Mouse (Mus musculus) skeletal muscle tissue, adult 2 months (tissue): ENCODE results near the gene Pnpla1.

Experiments used
- DNase-seq: peaks from one replicate; pipeline ENCODE4 v3.0.0-alpha.2; 2012; ENCODE audit warnings: low read depth, low spot score

The Pnpla1 gene

GRCm38 (mm10) chr17:28843665-28844064 is 14.5 kb upstream of the Pnpla1 start:
- DNase-seq: no peak

GRCm38 (mm10) chr17:28846974-28847617 is 11.1 kb upstream of the Pnpla1 start:
- no peak for DNase-seq

GRCm38 (mm10) chr17:28850511-28850910 is 7.7 kb upstream of the Pnpla1 start:
- DNase-seq: no peak

- DNase-seq: no peak
Observed at GRCm38 (mm10) chr17:28854377-28854776, 3.8 kb upstream of the Pnpla1 start.

- DNase-seq: no peak
Observed at GRCm38 (mm10) chr17:28855166-28855885, 2.9 kb upstream of the Pnpla1 start.

GRCm38 (mm10) chr17:28856030-28856429 is 2.2 kb upstream of the Pnpla1 start:
- DNase-seq: no peak

GRCm38 (mm10) chr17:28863926-28864325 is 5.7 kb downstream of the Pnpla1 start:
- DNase-seq: no peak

GRCm38 (mm10) chr17:28864464-28864863 is 6.3 kb downstream of the Pnpla1 start:
- DNase-seq: no peak

- DNase-seq: no peak
Observed at GRCm38 (mm10) chr17:28866921-28867320, 8.7 kb downstream of the Pnpla1 start.

- DNase-seq: no peak
Observed at GRCm38 (mm10) chr17:28867381-28867780, 9.2 kb downstream of the Pnpla1 start.

- no peak for DNase-seq
Observed at GRCm38 (mm10) chr17:28869412-28870110, 11.3 kb downstream of the Pnpla1 start.

- no peak for DNase-seq
Observed at GRCm38 (mm10) chr17:28870435-28870834, 12.2 kb downstream of the Pnpla1 start.

GRCm38 (mm10) chr17:28871831-28872230 is 13.6 kb downstream of the Pnpla1 start:
- no peak for DNase-seq

- no peak for DNase-seq
Observed at GRCm38 (mm10) chr17:28872322-28872721, 14.1 kb downstream of the Pnpla1 start.

- DNase-seq: no peak
Observed at GRCm38 (mm10) chr17:28874216-28874615, 16.0 kb downstream of the Pnpla1 start.

- DNase-seq: peak; percentile 92
Observed at GRCm38 (mm10) chr17:28874825-28875224, 16.6 kb downstream of the Pnpla1 start.

GRCm38 (mm10) chr17:28875316-28875715 is 17.1 kb downstream of the Pnpla1 start:
- peak; percentile 83 for DNase-seq

GRCm38 (mm10) chr17:28876331-28876730 is 18.1 kb downstream of the Pnpla1 start:
- no peak for DNase-seq

- no peak for DNase-seq
Observed at GRCm38 (mm10) chr17:28876821-28877220, 18.6 kb downstream of the Pnpla1 start.

- DNase-seq: peak; percentile 45
Observed at GRCm38 (mm10) chr17:28879931-28880391, 21.8 kb downstream of the Pnpla1 start.

- DNase-seq: no peak
Observed at GRCm38 (mm10) chr17:28882316-28882715, 24.1 kb downstream of the Pnpla1 start.

GRCm38 (mm10) chr17:28882810-28883209 is 24.6 kb downstream of the Pnpla1 start:
- no peak for DNase-seq
